Mouse (Mus musculus) thymus, adult 2 months (tissue): ENCODE measurements around the gene Arfgef2.

ENCODE experiments used
- CTCF ChIP-seq: fragments of 200-500 bp; IDR thresholded peaks from 2 replicates; pipeline ENCODE4 v1.5.1; 2012; ENCODE audit warnings: mild to moderate bottlenecking, control low read depth, low read length, moderate library complexity, borderline replicate concordance; ENCODE audit not compliant: control insufficient read depth, poor library complexity, insufficient read depth; ENCODE audit errors: extremely low read depth
- POLR2A ChIP-seq: fragments of 200-500 bp; IDR thresholded peaks from 2 replicates; pipeline ENCODE4 v1.6.1; 2012; ENCODE audit warnings: mild to moderate bottlenecking, low read length, control low read depth, moderate library complexity; ENCODE audit not compliant: control insufficient read depth, poor library complexity, insufficient read depth; ENCODE audit errors: extremely low read depth

GRCm38 (mm10) chr2:166776272-166776671 lies 29.1 kb upstream of the Arfgef2 start:
- TF ChIP-seq POLR2A: no peak
- no peak for TF ChIP-seq CTCF
